Mouse (Mus musculus) limb, embryonic 15.5 days (tissue): ENCODE measurements around the gene Tspan8. TPM values are rescaled to one million over a fixed set of nuclear protein-coding genes. Genes with fewer than 3 reads are reported as not detected.

Experiments used
- ATAC-seq: fragments of 200-750 bp; cut with Nextera tagmentation; 2 replicates; pipeline ENCODE4 v1.8.0; 2017; ENCODE audit warnings: low read depth, moderate TSS enrichment; ENCODE audit not compliant: insufficient number of reproducible peaks, low FRiP score, low TSS enrichment
- H3K27ac ChIP-seq: fragments of 300-500 bp; sonication (generic); 2 replicates; pipeline ENCODE4 v1.5.1; 2015; ENCODE audit warnings: moderate library complexity, mild to moderate bottlenecking, inconsistent platforms
- H3K27me3 ChIP-seq: fragments of 300-500 bp; sonication (generic); 2 replicates; pipeline ENCODE4 v1.6.1; 2015; ENCODE audit warnings: inconsistent platforms
- H3K36me3 ChIP-seq: fragments of 300-500 bp; sonication (generic); 2 replicates; pipeline ENCODE4 v1.6.1; 2015; ENCODE audit warnings: inconsistent platforms
- H3K4me1 ChIP-seq: fragments of 300-500 bp; sonication (generic); 2 replicates; pipeline ENCODE4 v1.6.1; 2015; ENCODE audit warnings: inconsistent platforms
- H3K4me2 ChIP-seq: fragments of 300-500 bp; sonication (generic); 2 replicates; pipeline ENCODE4 v1.6.1; 2015; ENCODE audit warnings: mild to moderate bottlenecking, inconsistent platforms
- H3K4me3 ChIP-seq: fragments of 300-500 bp; sonication (generic); 2 replicates; pipeline ENCODE4 v1.5.1; 2015; ENCODE audit warnings: mild to moderate bottlenecking, inconsistent platforms
- H3K9ac ChIP-seq: fragments of 300-500 bp; sonication (generic); 2 replicates; pipeline ENCODE4 v1.6.1; 2015; ENCODE audit warnings: inconsistent platforms
- H3K9me3 ChIP-seq: fragments of 300-500 bp; sonication (generic); 2 replicates; pipeline ENCODE4 v1.6.1; 2016; ENCODE audit warnings: inconsistent platforms
- WGBS: fragments of 180-500 bp; shearing (Covaris S2); methylation state at CpG from one replicate; pipeline ENCODE4 v1.1.7; 2015; 5-methylcytosine and 5-hydroxymethylcytosine counted together
- polyA plus RNA-seq: library from polyadenylated mRNA; unstranded; fragments of >200 nt; fragmentation: Nextera tagmentation; extraction: Ambion mirVana; gene quantifications from 2 replicates; pipeline ENCODE4 v1.2.1, GENCODE M21; 2015

Gene Tspan8
- polyA plus RNA-seq, 1 experiment from 2014 or later, result 3.1 TPM

- H3K4me2 ChIP-seq, result no peak overlapping the region
- ATAC-seq, result no peak
- whole genome bisulfite sequencing, result 90% methylated on average over 1 of the region's 1 CpGs
Measured at GRCm38 (mm10) chr10:115848511-115848910, 31.9 kb downstream of the Tspan8 start.

GRCm38 (mm10) chr10:115860210-115860880, 43.7 kb downstream of the Tspan8 start:
- no peak overlapping the region for H3K4me3 ChIP-seq
- no peaks in the 10 kb centered on the region for H3K36me3 ChIP-seq
- H3K4me1 ChIP-seq, result peaks cover 5% of the 10 kb centered on the region; the same call in 1 of the 2 replicates
- H3K27me3 ChIP-seq, result no peaks in the 10 kb centered on the region
- WGBS, result 33% methylated on average over 11 of the region's 15 CpGs
- H3K9me3 ChIP-seq, result no peaks in the 10 kb centered on the region
- ATAC-seq, result no peak; the same call in 1 of the 2 replicates
- H3K4me2 ChIP-seq, result no peak overlapping the region
- no peak overlapping the region for H3K27ac ChIP-seq
- no peak overlapping the region for H3K9ac ChIP-seq

More at GRCm38 (mm10) chr10:115848511-115848910, 31.9 kb downstream of the Tspan8 start:
- no peaks in the 10 kb centered on the region for H3K4me1 ChIP-seq
- no peak overlapping the region for H3K4me3 ChIP-seq
- no peaks in the 10 kb centered on the region for H3K9me3 ChIP-seq
- no peak overlapping the region for H3K27ac ChIP-seq
- no peaks in the 10 kb centered on the region for H3K36me3 ChIP-seq
- H3K9ac ChIP-seq, result no peak overlapping the region
- no peaks in the 10 kb centered on the region for H3K27me3 ChIP-seq

- 61% methylated on average over 5 of the region's 5 CpGs for WGBS
- peaks cover 5% of the 10 kb centered on the region; the same call in 1 of the 2 replicates for H3K4me1 ChIP-seq
- H3K36me3 ChIP-seq, result no peaks in the 10 kb centered on the region
- H3K4me2 ChIP-seq, result no peak overlapping the region
- no peaks in the 10 kb centered on the region for H3K9me3 ChIP-seq
- no peak overlapping the region for H3K27ac ChIP-seq
- no peak overlapping the region for H3K4me3 ChIP-seq
- no peak overlapping the region for H3K9ac ChIP-seq
- H3K27me3 ChIP-seq, result no peaks in the 10 kb centered on the region
- ATAC-seq, result no peak
Measured at GRCm38 (mm10) chr10:115861967-115862366, 45.3 kb downstream of the Tspan8 start.

- Histone ChIP-seq H3K9me3 (no peaks in the 10 kb centered on the region), H3K27me3 (no peaks in the 10 kb centered on the region), H3K4me3 (no peak overlapping the region), H3K27ac (no peak overlapping the region), H3K36me3 (no peaks in the 10 kb centered on the region), H3K9ac (no peak overlapping the region), H3K4me1 (no peaks in the 10 kb centered on the region), H3K4me2 (no peak overlapping the region)
- 92% methylated on average over 5 of the region's 5 CpGs for WGBS
- no peak for ATAC-seq
Measured at GRCm38 (mm10) chr10:115882757-115883156, 66.1 kb downstream of the Tspan8 start.

GRCm38 (mm10) chr10:115891924-115892323, 75.3 kb downstream of the Tspan8 start:
- ATAC-seq, result no peak
- WGBS, result 40% methylated on average over 4 of the region's 4 CpGs

GRCm38 (mm10) chr10:115892973-115893372, 76.3 kb downstream of the Tspan8 start:
- no peak for ATAC-seq

More at GRCm38 (mm10) chr10:115891924-115892323, 75.3 kb downstream of the Tspan8 start:
- H3K9me3 ChIP-seq, result no peaks in the 10 kb centered on the region
- H3K4me2 ChIP-seq, result no peak overlapping the region
- H3K4me1 ChIP-seq, result no peaks in the 10 kb centered on the region
- H3K36me3 ChIP-seq, result no peaks in the 10 kb centered on the region
- H3K27ac ChIP-seq, result no peak overlapping the region
- no peaks in the 10 kb centered on the region for H3K27me3 ChIP-seq
- H3K4me3 ChIP-seq, result no peak overlapping the region
- no peak overlapping the region for H3K9ac ChIP-seq

GRCm38 (mm10) chr10:115894045-115894444, 77.4 kb downstream of the Tspan8 start:
- Histone ChIP-seq H3K9me3 (no peaks in the 10 kb centered on the region), H3K4me1 (peaks cover 4% of the 10 kb centered on the region), H3K4me3 (no peak overlapping the region), H3K36me3 (no peaks in the 10 kb centered on the region), H3K4me2 (no peak overlapping the region), H3K27me3 (no peaks in the 10 kb centered on the region), H3K9ac (no peak overlapping the region), H3K27ac (no peak overlapping the region)
- ATAC-seq, result no peak
- 92% methylated on average over 5 of the region's 5 CpGs for WGBS

More at GRCm38 (mm10) chr10:115892973-115893372, 76.3 kb downstream of the Tspan8 start:
- no peaks in the 10 kb centered on the region for H3K27me3 ChIP-seq
- H3K36me3 ChIP-seq, result no peaks in the 10 kb centered on the region
- H3K4me2 ChIP-seq, result no peak overlapping the region
- no peaks in the 10 kb centered on the region for H3K9me3 ChIP-seq
- no peak overlapping the region for H3K4me3 ChIP-seq
- H3K27ac ChIP-seq, result no peak overlapping the region
- H3K9ac ChIP-seq, result no peak overlapping the region
- H3K4me1 ChIP-seq, result peaks cover 4% of the 10 kb centered on the region
- WGBS, result 57% methylated on average over 6 of the region's 6 CpGs

- no peak overlapping the region for H3K4me3 ChIP-seq
- H3K4me2 ChIP-seq, result no peak overlapping the region
- no peak for ATAC-seq
- H3K4me1 ChIP-seq, result peaks cover 4% of the 10 kb centered on the region
- no peaks in the 10 kb centered on the region for H3K36me3 ChIP-seq
- H3K27me3 ChIP-seq, result no peaks in the 10 kb centered on the region
- H3K9me3 ChIP-seq, result no peaks in the 10 kb centered on the region
- H3K9ac ChIP-seq, result no peak overlapping the region
- peak overlapping the region; percentile 5; the same call in 1 of the 2 replicates for H3K27ac ChIP-seq
Measured at GRCm38 (mm10) chr10:115896764-115897163, 80.1 kb downstream of the Tspan8 start.

- no peaks in the 10 kb centered on the region for H3K27me3 ChIP-seq
- no peak overlapping the region for H3K9ac ChIP-seq
- no peak overlapping the region for H3K4me3 ChIP-seq
- no peaks in the 10 kb centered on the region for H3K36me3 ChIP-seq
- ATAC-seq, result no peak
- 46% methylated on average over 7 of the region's 7 CpGs for WGBS
- H3K4me2 ChIP-seq, result no peak overlapping the region
- peaks cover 4% of the 10 kb centered on the region for H3K4me1 ChIP-seq
- peak overlapping the region; percentile 5; the same call in 1 of the 2 replicates for H3K27ac ChIP-seq
- no peaks in the 10 kb centered on the region for H3K9me3 ChIP-seq
Measured at GRCm38 (mm10) chr10:115897235-115897634, 80.6 kb downstream of the Tspan8 start.

Other genes with a start within 250 kb of the Tspan8 start
- not detected in 2 replicates for gene A930009A15Rik, start 246.8 kb upstream of the Tspan8 start, polyA plus RNA-seq
- 9.3 and 11.8 TPM in 2 replicates for gene Lgr5, start 229.1 kb upstream of the Tspan8 start, polyA plus RNA-seq
- 0.38 and 0.47 TPM in 2 replicates for gene Ptprr, start 201.4 kb downstream of the Tspan8 start, polyA plus RNA-seq